Mouse (Mus musculus): ENCODE data around the gene Intu. TPM values are rescaled to one million over a fixed set of nuclear protein-coding genes. Genes with fewer than 3 reads are reported as not detected.

The Intu gene
- total and polyA plus RNA-seq, 2 experiments from 2014 or later: 3.2 to 10.5 TPM

- no peak overlapping the region for H3K4me2 ChIP-seq (ENCODE audit: low read depth)
These were observed 8.6 kb upstream of the Intu start for GRCm38 (mm10) chr3:40522446-40522845.

DNA sequence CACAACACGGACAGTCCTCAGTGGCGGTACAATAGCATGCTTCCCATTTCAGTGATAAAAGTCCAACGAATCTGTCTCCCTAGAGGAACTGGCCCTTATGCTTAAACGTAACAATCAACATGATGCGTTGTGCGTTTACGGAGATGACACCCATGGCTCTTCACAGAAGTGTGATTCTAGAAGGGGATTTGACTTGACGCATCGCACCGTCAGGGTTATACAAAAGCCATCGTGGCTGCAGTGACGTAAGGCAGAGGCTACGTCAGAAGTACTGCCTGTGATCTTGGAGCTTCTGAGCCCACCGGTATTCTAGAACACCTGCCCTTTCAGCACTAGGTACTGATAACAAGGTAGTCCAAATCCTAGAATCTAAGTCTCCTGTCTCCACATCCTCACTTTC, 8.2 kb upstream of the Intu start:
- Histone ChIP-seq H3K4me1 (ENCODE audit: insufficient read depth) (no peaks in the 10 kb centered on the region), H3K27me3 (ENCODE audit: insufficient read depth, low read length) (no peaks in the 10 kb centered on the region), H3K9me3 (ENCODE audit: low read length) (no peaks in the 10 kb centered on the region), H3K27ac (ENCODE audit: low read depth, low read length) (no peak overlapping the region), H3K9ac (no peak overlapping the region), H3K4me2 (ENCODE audit: low read depth) (no peak overlapping the region), H3K36me3 (ENCODE audit: insufficient read depth) (no peaks in the 10 kb centered on the region), H3K4me3 (ENCODE audit: low read depth, low read length) (no peak overlapping the region)
- no peak for TF ChIP-seq CTCF (IDR thresholded peaks at IDR 0.05; ENCODE audit: low read depth)
- ATAC-seq (no peak), DNase-seq (no peak)
- 70% methylated on average over 14 of the region's 14 CpGs for WGBS

More at GRCm38 (mm10) chr3:40522446-40522845, 8.6 kb upstream of the Intu start:
- no peak overlapping the region for H3K4me3 ChIP-seq (ENCODE audit: low read depth, low read length)
- DNase-seq (no peak), ATAC-seq (no peak)
- H3K9ac ChIP-seq: no peak overlapping the region
- H3K9me3 ChIP-seq (ENCODE audit: low read length): no peaks in the 10 kb centered on the region
- no peak for TF ChIP-seq CTCF (IDR thresholded peaks at IDR 0.05; ENCODE audit: low read depth)
- WGBS: 43% methylated on average over 6 of the region's 6 CpGs
- no peak overlapping the region for H3K27ac ChIP-seq (ENCODE audit: low read depth, low read length)
- no peaks in the 10 kb centered on the region for H3K4me1 ChIP-seq (ENCODE audit: insufficient read depth)
- no peaks in the 10 kb centered on the region for H3K36me3 ChIP-seq (ENCODE audit: insufficient read depth)
- H3K27me3 ChIP-seq (ENCODE audit: insufficient read depth, low read length): no peaks in the 10 kb centered on the region

DNA sequence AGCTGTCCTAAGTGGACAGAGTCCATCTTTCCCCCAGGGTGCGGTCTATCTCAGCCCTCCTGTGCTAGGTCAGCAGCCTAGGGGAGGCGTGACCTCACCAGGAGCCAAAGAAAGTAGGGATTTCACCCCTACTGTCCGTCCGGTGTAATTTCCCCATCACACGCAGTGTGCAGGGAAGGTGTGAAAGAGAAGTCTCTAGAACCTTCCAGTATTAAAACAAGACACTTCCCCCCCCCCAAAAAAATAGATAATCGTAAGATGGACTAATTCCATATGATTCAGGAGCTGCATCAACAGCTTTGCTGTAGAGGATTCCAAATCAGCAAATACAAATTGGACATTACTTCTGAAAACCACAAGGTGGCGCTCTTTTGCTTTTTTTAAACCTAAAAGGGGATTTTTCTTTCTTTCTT, 7.7 kb upstream of the Intu start:
- WGBS: 9% methylated on average over 7 of the region's 7 CpGs
- DNase-seq (peak; percentile 69), ATAC-seq (no peak)
- Histone ChIP-seq H3K27ac (ENCODE audit: low read depth, low read length) (no peak overlapping the region), H3K27me3 (ENCODE audit: insufficient read depth, low read length) (no peaks in the 10 kb centered on the region), H3K4me2 (ENCODE audit: low read depth) (no peak overlapping the region), H3K9ac (no peak overlapping the region), H3K4me3 (ENCODE audit: low read depth, low read length) (no peak overlapping the region), H3K4me1 (ENCODE audit: insufficient read depth) (no peaks in the 10 kb centered on the region), H3K36me3 (ENCODE audit: insufficient read depth) (no peaks in the 10 kb centered on the region), H3K9me3 (ENCODE audit: low read length) (no peaks in the 10 kb centered on the region)
- TF ChIP-seq CTCF (IDR thresholded peaks at IDR 0.05; ENCODE audit: low read depth): peak; percentile 66

DNA sequence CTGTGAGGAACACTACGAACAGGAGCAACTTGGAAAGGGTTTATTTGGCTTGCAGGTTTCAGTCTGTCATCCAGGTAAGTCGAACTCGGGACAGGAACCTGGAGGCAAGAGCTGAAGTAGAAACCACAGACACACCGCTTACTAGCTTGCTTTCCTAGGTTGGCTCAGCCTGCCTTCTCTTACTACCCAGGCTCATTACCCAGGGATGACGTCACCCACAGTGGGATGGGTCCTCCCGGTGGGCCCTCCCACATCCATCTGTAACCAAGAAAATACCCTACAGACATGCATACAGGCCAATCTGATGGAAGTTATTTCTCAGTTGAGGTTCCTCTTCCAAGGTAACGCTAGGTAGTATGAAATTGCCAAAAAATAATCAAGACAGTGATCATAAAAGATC, 6.2 kb upstream of the Intu start:
- Histone ChIP-seq H3K36me3 (ENCODE audit: insufficient read depth) (no peaks in the 10 kb centered on the region), H3K27me3 (ENCODE audit: insufficient read depth, low read length) (no peaks in the 10 kb centered on the region), H3K9ac (no peak overlapping the region), H3K4me1 (ENCODE audit: insufficient read depth) (no peaks in the 10 kb centered on the region), H3K9me3 (ENCODE audit: low read length) (no peaks in the 10 kb centered on the region), H3K4me3 (ENCODE audit: low read depth, low read length) (no peak overlapping the region), H3K27ac (ENCODE audit: low read depth, low read length) (no peak overlapping the region), H3K4me2 (ENCODE audit: low read depth) (no peak overlapping the region)
- ATAC-seq: no peak
- DNase-seq: no peak
- WGBS: 90% methylated on average over 7 of the region's 7 CpGs
- TF ChIP-seq CTCF (IDR thresholded peaks at IDR 0.05; ENCODE audit: low read depth): no peak

DNA sequence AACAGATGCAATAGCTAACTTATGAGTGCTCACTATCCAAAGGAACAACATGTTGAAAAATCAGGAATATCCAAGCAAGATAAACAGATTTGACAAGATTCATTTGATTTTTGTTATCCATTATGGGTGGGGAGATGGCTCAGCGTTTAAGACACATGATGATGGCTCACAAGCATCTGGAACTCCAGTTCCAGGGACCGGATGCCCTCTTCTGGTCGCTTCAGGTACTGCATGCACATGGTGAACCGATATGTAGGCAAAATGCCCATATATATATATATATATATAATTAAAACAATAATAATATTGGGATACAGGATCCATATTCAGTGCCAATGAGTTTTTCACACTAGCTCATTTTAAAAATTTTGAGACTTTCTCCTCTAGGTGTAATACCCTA, 5.7 kb upstream of the Intu start:
- WGBS: 15% methylated on average over 4 of the region's 4 CpGs
- peak; percentile 71 for TF ChIP-seq CTCF (IDR thresholded peaks at IDR 0.05; ENCODE audit: low read depth)
- DNase-seq (peak; percentile 61), ATAC-seq (0 out of 2 replicates have a peak, but pooled peaks have one; percentile 34)
- Histone ChIP-seq H3K4me3 (ENCODE audit: low read depth, low read length) (no peak overlapping the region), H3K27ac (ENCODE audit: low read depth, low read length) (no peak overlapping the region), H3K9me3 (ENCODE audit: low read length) (no peaks in the 10 kb centered on the region), H3K27me3 (ENCODE audit: insufficient read depth, low read length) (no peaks in the 10 kb centered on the region), H3K4me1 (ENCODE audit: insufficient read depth) (no peaks in the 10 kb centered on the region), H3K36me3 (ENCODE audit: insufficient read depth) (no peaks in the 10 kb centered on the region), H3K4me2 (ENCODE audit: low read depth) (no peak overlapping the region), H3K9ac (no peak overlapping the region)

DNA sequence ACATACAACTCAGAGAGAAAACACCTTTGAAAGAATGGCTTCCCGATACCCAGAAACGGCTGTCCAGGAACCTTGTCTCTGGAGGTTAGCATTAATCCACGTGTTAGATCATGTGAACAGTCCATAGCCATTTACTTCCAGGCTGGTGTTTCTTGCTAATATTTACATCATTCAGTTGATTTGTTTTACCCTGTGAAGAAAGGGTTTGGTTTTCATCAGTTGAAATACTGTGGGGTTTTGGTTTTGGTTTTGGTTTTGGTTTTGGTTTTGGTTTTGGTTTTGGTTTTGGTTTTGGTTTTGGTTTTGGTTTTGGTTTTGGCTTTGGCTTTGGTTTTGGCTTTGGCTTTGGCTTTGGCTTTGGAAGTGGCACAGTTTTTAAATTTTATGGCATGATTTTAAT, 5.0 kb upstream of the Intu start:
- ATAC-seq: no peak
- Histone ChIP-seq H3K9me3 (ENCODE audit: low read length) (no peaks in the 10 kb centered on the region), H3K27ac (ENCODE audit: low read depth, low read length) (no peak overlapping the region), H3K36me3 (ENCODE audit: insufficient read depth) (no peaks in the 10 kb centered on the region), H3K9ac (no peak overlapping the region), H3K27me3 (ENCODE audit: insufficient read depth, low read length) (no peaks in the 10 kb centered on the region; the same call in 1 of the 2 replicates), H3K4me3 (ENCODE audit: low read depth, low read length) (no peak overlapping the region), H3K4me1 (ENCODE audit: insufficient read depth) (peaks cover 3% of the 10 kb centered on the region; the same call in 1 of the 2 replicates), H3K4me2 (ENCODE audit: low read depth) (no peak overlapping the region)
- DNase-seq: no peak
- TF ChIP-seq CTCF (IDR thresholded peaks at IDR 0.05; ENCODE audit: low read depth): no peak
- WGBS: 93% methylated on average over 3 of the region's 3 CpGs

DNA sequence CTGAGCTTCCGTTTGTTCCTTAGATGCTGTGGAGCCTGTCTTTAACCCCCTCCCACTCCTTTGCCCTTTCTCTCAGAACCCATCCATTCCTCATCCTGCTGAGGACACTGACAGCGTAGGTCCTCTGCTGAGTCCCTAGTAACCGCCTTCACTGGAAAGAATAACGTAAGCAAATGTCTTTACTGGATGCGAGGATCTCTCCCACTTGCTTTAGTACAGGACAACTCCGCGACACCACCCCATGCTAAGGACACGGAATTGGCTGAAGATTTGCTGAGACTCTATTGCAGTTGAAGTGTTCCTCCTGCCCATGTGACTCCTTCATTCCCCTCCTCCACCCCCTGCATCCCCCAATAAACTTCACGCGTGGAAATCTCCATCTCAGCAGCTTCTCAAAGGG, 3.9 kb upstream of the Intu start:
- Histone ChIP-seq H3K4me2 (ENCODE audit: low read depth) (no peak overlapping the region), H3K4me1 (ENCODE audit: insufficient read depth) (peaks cover 6% of the 10 kb centered on the region; the same call in 1 of the 2 replicates), H3K27me3 (ENCODE audit: insufficient read depth, low read length) (no peaks in the 10 kb centered on the region; the same call in 1 of the 2 replicates), H3K9ac (no peak overlapping the region), H3K27ac (ENCODE audit: low read depth, low read length) (no peak overlapping the region), H3K9me3 (ENCODE audit: low read length) (no peaks in the 10 kb centered on the region), H3K4me3 (ENCODE audit: low read depth, low read length) (no peak overlapping the region), H3K36me3 (ENCODE audit: insufficient read depth) (no peaks in the 10 kb centered on the region)
- no peak for DNase-seq
- TF ChIP-seq CTCF (IDR thresholded peaks at IDR 0.05; ENCODE audit: low read depth): no peak
- 67% methylated on average over 10 of the region's 10 CpGs for WGBS
- ATAC-seq: no peak
